In the genomic region with DNA sequence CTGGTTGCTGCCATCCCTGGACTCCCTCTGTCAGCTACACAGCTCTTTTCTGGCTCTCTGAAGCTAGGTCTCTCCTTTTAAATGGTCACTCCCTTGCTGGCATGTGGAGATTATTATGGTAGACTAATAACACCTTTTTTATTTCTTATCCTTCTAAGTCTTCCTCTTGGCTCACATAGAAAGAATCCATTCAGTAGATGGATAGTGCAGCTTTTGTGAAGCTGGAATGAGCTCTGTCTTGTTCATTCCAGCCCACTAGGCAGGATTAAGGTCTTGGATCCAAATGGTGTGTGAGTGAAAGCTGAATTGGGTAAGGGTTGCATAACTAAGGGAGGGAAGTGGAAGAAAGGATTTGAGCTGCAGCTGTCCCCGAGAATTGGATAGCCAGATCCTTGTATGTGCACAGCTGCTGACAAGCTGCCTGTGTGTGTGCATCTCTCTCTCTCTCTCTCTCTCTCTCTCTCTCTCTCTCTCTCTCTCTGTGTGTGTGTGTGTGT, we compare ENCODE assay signal across 27 mouse cellular contexts. TPM values are rescaled to one million over a fixed set of nuclear protein-coding genes. Genes with fewer than 3 reads are reported as not detected.
DNase-seq lines count a peak whose midpoint lies in the region; ATAC-seq lines count a peak whose summit lies in the region.
"Had no signal": no experiment of that assay in that cellular context is flagged by ENCODE, and none has a peak within 500 bp of the region (broad histone marks: within the 10 kb centered on the region; RNA-seq: fewer than 3 reads in every experiment).

A gene (minus strand): TSS at position 51 of the 497 bp plus-strand sequence.

- H3K4me1 ChIP-seq in forebrain, embryonic 14.5 days (ENCODE audit: control insufficient read depth, insufficient read depth, low read length), result no peaks in the 10 kb centered on the region
- peaks cover 8% of the 10 kb centered on the region; the same call in 1 of the 2 replicates for H3K4me1 ChIP-seq in forebrain, embryonic 10.5 days
- no peaks in the 10 kb centered on the region for H3K4me1 ChIP-seq in midbrain, embryonic 11.5 days (ENCODE audit: control insufficient read depth, insufficient read depth, low read length)
- no peaks in the 10 kb centered on the region for H3K4me1 ChIP-seq in midbrain, embryonic 15.5 days
- H3K4me1 ChIP-seq: heart, embryonic 15.5 days; limb, embryonic 15.5 days; liver, embryonic 15.5 days; lung, embryonic 15.5 days; megakaryocyte, embryonic 14.5 days had no signal

- peak; percentile 44; the same call in 1 of the 2 replicates for ATAC-seq in forebrain, embryonic 14.5 days
- 0 out of 2 replicates have a peak, but pooled peaks have one; percentile 38 for ATAC-seq in midbrain, embryonic 11.5 days (ENCODE audit: low FRiP score)
- no peak for ATAC-seq in midbrain, embryonic 15.5 days (replicated peaks)
- ATAC-seq: hindbrain, embryonic 16.5 days; intestine, embryonic 16.5 days; Patski had no signal

- no peaks in the 10 kb centered on the region for H3K9me3 ChIP-seq in forebrain, embryonic 14.5 days (replicated peaks; ENCODE audit: control insufficient read depth, low read length)
- H3K9me3 ChIP-seq in forebrain, embryonic 10.5 days, result no peaks in the 10 kb centered on the region
- no peaks in the 10 kb centered on the region for H3K9me3 ChIP-seq in midbrain, embryonic 11.5 days (ENCODE audit: control insufficient read depth, low read length)
- H3K9me3 ChIP-seq in midbrain, embryonic 15.5 days, result no peaks in the 10 kb centered on the region
- H3K9me3 ChIP-seq: heart, embryonic 15.5 days; limb, embryonic 15.5 days; liver, embryonic 15.5 days; lung, embryonic 15.5 days had no signal

- H3K36me3 ChIP-seq in forebrain, embryonic 14.5 days (ENCODE audit: control insufficient read depth, insufficient read depth, low read length), result no peaks in the 10 kb centered on the region
- H3K36me3 ChIP-seq in forebrain, embryonic 10.5 days (replicated peaks), result no peaks in the 10 kb centered on the region
- H3K36me3 ChIP-seq in midbrain, embryonic 11.5 days (ENCODE audit: control insufficient read depth, insufficient read depth, low read length), result no peaks in the 10 kb centered on the region
- no peaks in the 10 kb centered on the region for H3K36me3 ChIP-seq in midbrain, embryonic 15.5 days (replicated peaks)
- H3K36me3 ChIP-seq: heart, embryonic 15.5 days; limb, embryonic 15.5 days; liver, embryonic 15.5 days; lung, embryonic 15.5 days had no signal

- DNase-seq in forebrain, embryonic 14.5 days (ENCODE audit: low spot score), result peak; percentile 33
- DNase-seq in forebrain, embryonic 10.5 days (ENCODE audit: extremely low spot score, low spot score), result no peak
- DNase-seq in midbrain, embryonic 11.5 days (ENCODE audit: low spot score, missing footprints), result no peak
- DNase-seq in brain, adult 2 months (ENCODE audit: low read depth, low spot score), result peak; percentile 47
- peak; percentile 95 for DNase-seq in gonadal fat pad, adult 2 months (ENCODE audit: low read depth)
- DNase-seq in kidney, postnatal 10 days, result no peak
- DNase-seq in right cerebral cortex, postnatal 14 days, result no peak
- DNase-seq: adrenal gland, adult 8-10 months; cerebellum, adult 8-10 months; cerebellum, postnatal 36 days; embryo, embryonic 11 days; gastrocnemius, adult 2 months; kidney, adult 9 months; kidney, postnatal 25 days; lung, postnatal 36 days; thymus, postnatal 25 days had no signal

- H3K4me2 ChIP-seq in forebrain, embryonic 14.5 days (ENCODE audit: low read length), result no peak within 1 kb of the TSS
- no peak within 1 kb of the TSS for H3K4me2 ChIP-seq in midbrain, embryonic 11.5 days
- H3K4me2 ChIP-seq in midbrain, embryonic 15.5 days, result no peak within 1 kb of the TSS
- H3K4me2 ChIP-seq: heart, embryonic 15.5 days; limb, embryonic 15.5 days; liver, embryonic 15.5 days; lung, embryonic 15.5 days had no signal

- no peak within 1 kb of the TSS for H3K4me3 ChIP-seq in forebrain, embryonic 14.5 days (ENCODE audit: low read depth, low read length)
- H3K4me3 ChIP-seq in forebrain, embryonic 10.5 days, result no peak within 1 kb of the TSS
- H3K4me3 ChIP-seq in midbrain, embryonic 11.5 days (ENCODE audit: low read depth, low read length), result no peak within 1 kb of the TSS
- H3K4me3 ChIP-seq in midbrain, embryonic 15.5 days, result no peak within 1 kb of the TSS
- H3K4me3 ChIP-seq: gastrocnemius, adult 2 months; heart, embryonic 15.5 days; limb, embryonic 15.5 days; liver, embryonic 15.5 days; lung, embryonic 15.5 days; megakaryocyte, embryonic 14.5 days had no signal

- no peak within 1 kb of the TSS for H3K9ac ChIP-seq in forebrain, embryonic 14.5 days (ENCODE audit: low read length)
- H3K9ac ChIP-seq in midbrain, embryonic 11.5 days (ENCODE audit: low read length), result no peak within 1 kb of the TSS
- H3K9ac ChIP-seq in midbrain, embryonic 15.5 days, result no peak within 1 kb of the TSS
- H3K9ac ChIP-seq: heart, embryonic 15.5 days; limb, embryonic 15.5 days; liver, embryonic 15.5 days; lung, embryonic 15.5 days had no signal

- no peaks in the 10 kb centered on the region for H3K27me3 ChIP-seq in forebrain, embryonic 14.5 days (replicated peaks; ENCODE audit: control insufficient read depth, insufficient read depth, low read length)
- H3K27me3 ChIP-seq in forebrain, embryonic 10.5 days (ENCODE audit: poor library complexity, severe bottlenecking), result no peaks in the 10 kb centered on the region
- H3K27me3 ChIP-seq in midbrain, embryonic 11.5 days (ENCODE audit: control insufficient read depth, insufficient read depth, low read length), result no peaks in the 10 kb centered on the region
- no peaks in the 10 kb centered on the region for H3K27me3 ChIP-seq in midbrain, embryonic 15.5 days (replicated peaks)
- H3K27me3 ChIP-seq: heart, embryonic 15.5 days; limb, embryonic 15.5 days; liver, embryonic 15.5 days; lung, embryonic 15.5 days; megakaryocyte, embryonic 14.5 days; Patski had no signal

- no peak within 1 kb of the TSS for H3K27ac ChIP-seq in forebrain, embryonic 14.5 days (ENCODE audit: low read depth, low read length)
- no peak within 1 kb of the TSS for H3K27ac ChIP-seq in forebrain, embryonic 10.5 days
- H3K27ac ChIP-seq in midbrain, embryonic 11.5 days (ENCODE audit: low read depth, low read length), result no peak within 1 kb of the TSS
- H3K27ac ChIP-seq in midbrain, embryonic 15.5 days, result no peak within 1 kb of the TSS
- H3K27ac ChIP-seq: gastrocnemius, adult 2 months; heart, embryonic 15.5 days; limb, embryonic 15.5 days; liver, embryonic 15.5 days; lung, embryonic 15.5 days had no signal

- WGBS in forebrain, embryonic 14.5 days, result 6% methylated on average over 1 of the region's 1 CpGs
- WGBS in forebrain, embryonic 10.5 days, result 21% methylated on average over 1 of the region's 1 CpGs
- WGBS in midbrain, embryonic 11.5 days, result 33% methylated on average over 1 of the region's 1 CpGs
- 22% methylated on average over 1 of the region's 1 CpGs for WGBS in midbrain, embryonic 15.5 days

RNA-seq across cellular contexts. Expression of the gene that starts here (rescaled TPM):
- not detected in 2 replicates for polyA plus RNA-seq in forebrain, embryonic 14.5 days (2014; fragmentation: Nextera tagmentation; extraction: Ambion mirVana)
- polyA plus RNA-seq in forebrain, embryonic 10.5 days (2016; fragmentation: Nextera tagmentation; extraction: Ambion mirVana), result not detected in 2 replicates
- not detected in 2 replicates for polyA plus RNA-seq in midbrain, embryonic 11.5 days (2014; fragmentation: Nextera tagmentation; extraction: Ambion mirVana)
- polyA plus RNA-seq in midbrain, embryonic 15.5 days (2015; fragmentation: Nextera tagmentation; extraction: Ambion mirVana), result 0.21 TPM in 1 of 2 replicates, not detected in the other
- polyA plus RNA-seq in gonadal fat pad, adult 2 months (2012; rRNA removed), result 0.08 and 0.18 TPM in 2 replicates
- polyA plus RNA-seq: heart, embryonic 15.5 days; hindbrain, embryonic 16.5 days; intestine, embryonic 16.5 days; liver, embryonic 15.5 days; lung, embryonic 15.5 days; neural tube, embryonic 11.5 days; Patski; stomach, embryonic 14.5 days had no signal

Comparison
In these comparisons a context has a peak if more than half of its experiments do, and no peak if none do; other contexts are left out.
1. Peak in DNase-seq and ATAC-seq in forebrain, embryonic 14.5 days; RNA of the gene not detected or under 1 TPM.
2. Peak in ATAC-seq in midbrain, embryonic 11.5 days; RNA of the gene not detected or under 1 TPM.
3. Peak in DNase-seq in gonadal fat pad, adult 2 months; RNA of the gene not detected or under 1 TPM.